Mouse (Mus musculus) limb, embryonic 13.5 days (tissue): ENCODE results near the gene Slc35d1. TPM values are rescaled to one million over a fixed set of nuclear protein-coding genes. Genes with fewer than 3 reads are reported as not detected.

ENCODE experiments used
- ATAC-seq: fragments of 200-750 bp; cut with Nextera tagmentation; 2 replicates; pipeline ENCODE4 v1.8.0; 2017; ENCODE audit warnings: low read depth, moderate number of reproducible peaks, moderate TSS enrichment; ENCODE audit not compliant: low FRiP score
- H3K27ac ChIP-seq: fragments of 300-500 bp; sonication (generic); 2 replicates; pipeline ENCODE4 v1.5.1; 2015; ENCODE audit warnings: inconsistent platforms, mild to moderate bottlenecking, moderate library complexity
- H3K27me3 ChIP-seq: fragments of 300-500 bp; sonication (generic); 2 replicates; pipeline ENCODE4 v1.6.1; 2015; ENCODE audit warnings: mild to moderate bottlenecking, inconsistent platforms
- H3K36me3 ChIP-seq: fragments of 300-500 bp; sonication (generic); 2 replicates; pipeline ENCODE4 v1.6.1; 2015; ENCODE audit warnings: inconsistent platforms, mild to moderate bottlenecking, moderate library complexity
- H3K4me1 ChIP-seq: fragments of 300-500 bp; sonication (generic); 2 replicates; pipeline ENCODE4 v1.6.1; 2015; ENCODE audit warnings: inconsistent platforms
- H3K4me2 ChIP-seq: fragments of 300-500 bp; sonication (generic); replicated peaks from 2 replicates; pipeline ENCODE4 v1.6.1; 2015; ENCODE audit warnings: inconsistent platforms, mild to moderate bottlenecking, moderate library complexity
- H3K4me3 ChIP-seq: fragments of 300-500 bp; sonication (generic); 2 replicates; pipeline ENCODE4 v1.5.1; 2015; ENCODE audit warnings: moderate library complexity, mild to moderate bottlenecking, inconsistent platforms
- H3K9ac ChIP-seq: fragments of 300-500 bp; sonication (generic); 2 replicates; pipeline ENCODE4 v1.6.1; 2015; ENCODE audit warnings: mild to moderate bottlenecking, inconsistent platforms
- H3K9me3 ChIP-seq: fragments of 300-500 bp; sonication (generic); 2 replicates; pipeline ENCODE4 v1.6.1; 2016; ENCODE audit warnings: inconsistent platforms
- WGBS: fragments of 180-500 bp; shearing (Covaris S2); methylation state at CpG from one replicate; pipeline ENCODE4 v1.1.7; 2015; 5-methylcytosine and 5-hydroxymethylcytosine counted together
- polyA plus RNA-seq: library from polyadenylated mRNA; unstranded; fragments of >200 nt; fragmentation: Nextera tagmentation; extraction: Ambion mirVana; gene quantifications from 2 replicates; pipeline ENCODE4 v1.2.1, GENCODE M21; 2015

Gene Slc35d1
- polyA plus RNA-seq, 1 experiment from 2014 or later = 14.7 TPM

- H3K4me2 ChIP-seq = peak overlapping the region; percentile 70
- 0 out of 2 replicates have a peak overlapping the region, but pooled peaks have one; percentile 4 for H3K9ac ChIP-seq
- peak overlapping the region; percentile 88 for H3K4me3 ChIP-seq
- ATAC-seq = no peak
- no peaks in the 10 kb centered on the region for H3K9me3 ChIP-seq
- no peaks in the 10 kb centered on the region for H3K27me3 ChIP-seq
- peaks cover 5% of the 10 kb centered on the region for H3K36me3 ChIP-seq
- no peak overlapping the region for H3K27ac ChIP-seq
- 91% methylated on average over 9 of the region's 9 CpGs for WGBS
- H3K4me1 ChIP-seq = peaks cover 26% of the 10 kb centered on the region
Measured at GRCm38 (mm10) chr4:103120874-103121389, 94.0 kb downstream of the Slc35d1 start.

Other genes with a start within 250 kb of the Slc35d1 start
- 0.59 and 1.1 TPM in 2 replicates for gene Tctex1d1, start 236.6 kb downstream of the Slc35d1 start, polyA plus RNA-seq
- not detected in 2 replicates for gene Insl5, start 188.3 kb downstream of the Slc35d1 start, polyA plus RNA-seq
- gene Mier1, start 100.8 kb downstream of the Slc35d1 start, polyA plus RNA-seq = 53.1 and 59.0 TPM in 2 replicates
- gene Wdr78, start 100.6 kb downstream of the Slc35d1 start, polyA plus RNA-seq = 3.7 and 3.8 TPM in 2 replicates
- gene 4921539E11Rik, start 75.7 kb upstream of the Slc35d1 start, polyA plus RNA-seq = not detected in 2 replicates
- 16.6 and 17.2 TPM in 2 replicates for gene Oma1, start 98.6 kb upstream of the Slc35d1 start, polyA plus RNA-seq